Mouse (Mus musculus) liver, embryonic 14.5 days (tissue): ENCODE data around the gene Cobl. TPM values are rescaled to one million over a fixed set of nuclear protein-coding genes. Genes with fewer than 3 reads are reported as not detected.

ENCODE experiments used
- ATAC-seq: fragments of 200-750 bp; cut with Nextera tagmentation; 2 replicates; pipeline ENCODE4 v1.8.0; 2017; ENCODE audit warnings: moderate number of reproducible peaks, mild to moderate bottlenecking, moderate library complexity; ENCODE audit not compliant: insufficient read depth
- DNase-seq, 3 experiments: peaks; one replicate each; pipeline ENCODE4 v3.0.0-alpha.2; 2012 to 2013; ENCODE audit warnings: low read depth in 3 of 3, low spot score in 3 of 3
- H3K27ac ChIP-seq: fragments of 300-500 bp; sonication (generic); 2 replicates; pipeline ENCODE4 v1.5.1; 2014; ENCODE audit warnings: moderate library complexity, mild to moderate bottlenecking, control low read depth, inconsistent platforms
- H3K27me3 ChIP-seq: fragments of 300-500 bp; sonication (generic); 2 replicates; pipeline ENCODE4 v1.6.1; 2014; ENCODE audit warnings: mild to moderate bottlenecking, low read length, moderate library complexity; ENCODE audit not compliant: control insufficient read depth, insufficient read depth
- H3K36me3 ChIP-seq: fragments of 300-500 bp; sonication (generic); replicated peaks from 2 replicates; pipeline ENCODE4 v1.6.1; 2014; ENCODE audit warnings: low read depth; ENCODE audit not compliant: control insufficient read depth, insufficient read depth
- H3K4me1 ChIP-seq, 2 experiments: fragments of 200-500 bp in 1 of 2; fragments of 300-500 bp in 1 of 2; sonication (generic) in 1 of 2; replicated peaks; 2 replicates each; pipeline ENCODE4 v1.6.1; 2012 to 2014; ENCODE audit warnings: antibody characterized with exemption in 1 of 2, inconsistent platforms in 1 of 2, low read length in 1 of 2; ENCODE audit not compliant: control insufficient read depth in 2 of 2, insufficient read depth in 2 of 2
- H3K4me2 ChIP-seq: fragments of 300-500 bp; sonication (generic); 2 replicates; pipeline ENCODE4 v1.6.1; 2014; ENCODE audit warnings: low read depth, mild to moderate bottlenecking, control low read depth, moderate library complexity
- H3K4me3 ChIP-seq, 2 experiments: fragments of 200-500 bp in 1 of 2; fragments of 300-500 bp in 1 of 2; sonication (generic) in 1 of 2; 2 replicates each; pipeline ENCODE4 v1.5.1; 2012 to 2014; ENCODE audit warnings: low read depth in 2 of 2, low read length in 2 of 2, mild to moderate bottlenecking in 2 of 2, control low read depth in 1 of 2, inconsistent platforms in 1 of 2, moderate library complexity in 1 of 2; ENCODE audit not compliant: insufficient read depth in 1 of 2
- H3K9ac ChIP-seq: fragments of 300-500 bp; sonication (generic); replicated peaks from 2 replicates; pipeline ENCODE4 v1.6.1; 2014; ENCODE audit warnings: mild to moderate bottlenecking, control low read depth, moderate library complexity
- H3K9me3 ChIP-seq: fragments of 300-500 bp; sonication (generic); 2 replicates; pipeline ENCODE4 v1.6.1; 2016; ENCODE audit warnings: low read length, mixed read lengths; ENCODE audit not compliant: control insufficient read depth
- CTCF ChIP-seq: IDR thresholded peaks from 2 replicates; pipeline ENCODE4 v1.5.1; 2016; ENCODE audit warnings: antibody characterized with exemption, low read depth, control low read depth
- EP300 ChIP-seq: IDR thresholded peaks from 2 replicates; pipeline ENCODE4 v1.6.1; 2016; ENCODE audit warnings: antibody characterized with exemption, low read depth
- WGBS: fragments of 180-500 bp; shearing (Covaris S2); extraction: QIAGEN DNeasy Blood & Tissue Kit; methylation state at CpG from one replicate; pipeline ENCODE4 v1.1.7; 2014; ENCODE audit not compliant: insufficient replicate concordance; 5-methylcytosine and 5-hydroxymethylcytosine counted together
- polyA plus RNA-seq, 2 experiments: library from polyadenylated mRNA; depleted of rRNA in 1 of 2; stranded (reverse) in 1 of 2; unstranded in 1 of 2; fragments of >200 nt; fragmentation: Nextera tagmentation in 1 of 2; extraction: Ambion mirVana in 1 of 2; gene quantifications; 2 replicates each; pipeline versions ENCODE4 v1.2.1 to v1.2.3; 2012 to 2014

The Cobl gene
- polyA plus RNA-seq, 2 experiments = 0.56 to 0.64 TPM

DNA sequence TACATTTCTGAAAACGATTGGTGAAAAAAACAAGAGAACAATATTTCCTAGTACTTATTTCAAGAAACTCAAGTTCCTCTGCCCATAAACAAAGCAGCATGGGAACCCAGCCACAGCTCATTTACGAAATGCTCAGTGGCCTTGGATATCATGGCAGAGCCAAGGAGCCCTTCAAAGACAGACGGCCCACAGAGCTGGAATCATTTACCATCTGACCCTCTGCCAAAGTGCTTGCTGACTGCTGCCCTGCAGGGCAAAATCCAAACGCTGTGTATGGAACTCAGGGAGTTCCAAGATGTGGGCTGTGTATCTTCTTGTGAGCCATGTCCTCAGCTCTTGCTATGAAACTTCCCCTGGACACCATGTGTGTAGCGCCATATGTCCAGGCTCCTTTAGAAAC is 38.0 kb downstream of the Cobl start:
- DNase-seq = no peak
- no peak for TF ChIP-seq EP300
- TF ChIP-seq CTCF = no peak
- 54% methylated on average over 5 of the region's 5 CpGs for WGBS
- H3K4me2 ChIP-seq = no peak overlapping the region
- H3K4me3 ChIP-seq = no peak overlapping the region
- no peak overlapping the region for H3K9ac ChIP-seq
- no peak for ATAC-seq
- H3K9me3 ChIP-seq = no peaks in the 10 kb centered on the region
- no peaks in the 10 kb centered on the region for H3K4me1 ChIP-seq
- H3K27me3 ChIP-seq = no peaks in the 10 kb centered on the region
- H3K27ac ChIP-seq = no peak overlapping the region
- no peaks in the 10 kb centered on the region for H3K36me3 ChIP-seq

DNA sequence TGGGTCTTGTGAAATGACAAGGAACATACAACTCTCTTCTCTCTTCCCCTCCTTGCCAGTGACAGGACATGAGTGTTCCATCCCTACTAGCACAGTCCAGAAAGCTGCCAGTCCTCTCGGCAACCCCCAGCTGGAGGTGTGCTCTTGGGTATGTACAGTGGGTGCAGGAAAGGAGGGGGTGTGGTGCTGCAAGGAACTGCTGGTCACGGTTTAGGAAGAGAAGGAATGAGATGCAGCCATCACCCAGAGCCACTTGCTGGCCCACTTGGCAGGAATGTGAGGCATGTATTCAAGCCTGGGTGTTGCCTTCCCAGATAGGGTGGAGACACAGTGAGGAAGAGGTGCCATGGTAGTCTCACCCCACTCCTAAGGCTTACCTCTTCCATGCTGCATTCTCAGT is 40.6 kb downstream of the Cobl start:
- no peaks in the 10 kb centered on the region for H3K27me3 ChIP-seq
- no peak overlapping the region for H3K27ac ChIP-seq
- no peak overlapping the region for H3K9ac ChIP-seq
- H3K4me1 ChIP-seq = no peaks in the 10 kb centered on the region
- 50% methylated on average over 2 of the region's 2 CpGs for WGBS
- no peak for TF ChIP-seq EP300
- no peak for TF ChIP-seq CTCF
- H3K4me3 ChIP-seq = no peak overlapping the region
- DNase-seq (no peak), ATAC-seq (no peak)
- H3K36me3 ChIP-seq = no peaks in the 10 kb centered on the region
- no peak overlapping the region for H3K4me2 ChIP-seq
- H3K9me3 ChIP-seq = no peaks in the 10 kb centered on the region

DNA sequence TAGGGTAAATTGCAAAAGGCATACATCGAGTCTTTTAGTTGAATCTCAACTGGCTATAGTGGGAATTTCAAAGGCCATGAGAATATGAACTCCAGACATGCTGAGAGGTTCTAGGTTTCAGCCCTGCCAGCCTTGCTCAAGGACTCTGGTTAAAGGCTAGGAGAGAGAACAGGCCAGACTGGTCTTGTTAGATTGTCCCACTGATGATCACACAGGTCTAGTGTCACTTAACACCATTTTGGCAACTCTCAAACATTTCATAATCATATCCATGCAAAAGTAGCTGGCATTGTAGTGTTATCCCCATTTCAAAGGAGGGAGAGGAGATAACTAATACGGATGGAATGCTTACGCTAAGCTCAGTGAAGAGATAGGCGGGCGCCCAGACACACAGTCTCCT is 43.6 kb downstream of the Cobl start:
- H3K27ac ChIP-seq = no peak overlapping the region
- no peak overlapping the region for H3K9ac ChIP-seq
- no peak overlapping the region for H3K4me2 ChIP-seq
- no peak overlapping the region for H3K4me3 ChIP-seq
- ATAC-seq (no peak), DNase-seq (no peak)
- no peaks in the 10 kb centered on the region for H3K4me1 ChIP-seq
- H3K36me3 ChIP-seq = no peaks in the 10 kb centered on the region
- H3K27me3 ChIP-seq = no peaks in the 10 kb centered on the region
- TF ChIP-seq EP300 (no peak), CTCF (no peak)
- WGBS = 75% methylated on average over 5 of the region's 5 CpGs
- H3K9me3 ChIP-seq = no peaks in the 10 kb centered on the region

DNA sequence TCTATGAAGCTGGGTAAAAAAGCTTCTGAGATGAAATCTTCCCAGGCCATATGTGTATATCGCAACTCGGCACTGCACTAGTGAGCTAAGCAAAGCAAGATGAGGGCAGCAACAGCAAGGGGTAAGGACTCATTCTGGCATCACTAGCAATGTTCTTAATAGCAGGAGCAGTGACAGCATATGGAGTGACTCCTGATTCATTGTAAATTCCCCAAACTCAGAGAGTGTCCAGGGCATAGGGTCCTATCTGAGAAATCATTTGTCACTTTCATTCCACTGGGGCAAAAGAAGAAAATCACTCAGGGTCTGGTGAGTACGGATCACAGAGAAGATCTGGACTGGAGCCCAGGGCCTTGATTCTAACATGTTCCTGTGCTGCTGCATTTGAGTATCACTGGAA is 44.6 kb downstream of the Cobl start:
- Histone ChIP-seq H3K27me3 (no peaks in the 10 kb centered on the region), H3K27ac (no peak overlapping the region), H3K4me1 (no peaks in the 10 kb centered on the region), H3K4me3 (no peak overlapping the region), H3K4me2 (no peak overlapping the region), H3K9me3 (no peaks in the 10 kb centered on the region), H3K36me3 (no peaks in the 10 kb centered on the region), H3K9ac (no peak overlapping the region)
- TF ChIP-seq CTCF (no peak), EP300 (no peak)
- 59% methylated on average over 3 of the region's 3 CpGs for WGBS
- DNase-seq (no peak), ATAC-seq (no peak)

DNA sequence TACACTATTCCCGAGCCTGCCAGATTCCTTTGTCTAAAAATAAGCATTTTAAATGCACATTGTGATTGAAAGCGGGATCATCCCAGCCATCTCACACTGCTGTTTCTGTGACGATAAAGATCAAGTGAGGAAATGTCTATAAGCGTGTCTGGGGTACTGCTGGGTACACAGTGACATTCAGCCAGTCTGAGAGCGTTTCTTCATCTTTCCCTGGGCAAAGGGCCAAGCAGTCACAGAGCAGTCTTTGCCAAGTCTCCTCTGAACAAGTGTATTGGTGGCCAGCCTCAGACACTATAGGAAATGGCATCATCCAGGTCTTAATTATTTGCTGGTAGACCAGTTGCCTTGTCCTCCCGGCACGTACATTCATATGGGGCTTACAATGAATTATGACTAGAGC is 47.9 kb downstream of the Cobl start:
- Histone ChIP-seq H3K36me3 (no peaks in the 10 kb centered on the region), H3K9ac (no peak overlapping the region), H3K4me3 (no peak overlapping the region), H3K9me3 (no peaks in the 10 kb centered on the region), H3K4me2 (no peak overlapping the region), H3K27ac (no peak overlapping the region), H3K4me1 (no peaks in the 10 kb centered on the region), H3K27me3 (no peaks in the 10 kb centered on the region)
- TF ChIP-seq EP300 = no peak
- TF ChIP-seq CTCF = no peak
- no peak for ATAC-seq
- WGBS = 56% methylated on average over 7 of the region's 7 CpGs
- no peak for DNase-seq

DNA sequence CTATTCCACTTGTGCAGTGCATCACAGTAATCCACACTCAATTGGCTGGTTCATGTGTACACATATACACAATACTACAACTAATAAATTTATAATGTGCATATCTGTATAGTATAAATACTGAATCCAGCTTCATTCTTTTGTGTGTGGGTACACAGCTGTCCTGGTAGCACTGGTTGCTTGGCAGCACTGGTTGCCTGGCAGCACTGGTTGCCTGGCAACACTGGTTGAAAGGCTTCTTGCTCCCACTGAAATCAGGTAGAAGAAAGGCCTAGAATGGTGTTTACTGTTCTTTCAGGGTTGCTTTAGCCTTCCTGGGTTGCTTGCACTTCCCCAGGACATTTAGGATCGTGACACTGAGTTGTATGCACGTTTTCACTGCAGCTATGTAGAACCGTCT is 49.4 kb downstream of the Cobl start:
- 42% methylated on average over 3 of the region's 3 CpGs for whole genome bisulfite sequencing
- Histone ChIP-seq H3K4me2 (no peak overlapping the region), H3K9ac (no peak overlapping the region), H3K4me3 (no peak overlapping the region), H3K27ac (no peak overlapping the region), H3K27me3 (no peaks in the 10 kb centered on the region), H3K9me3 (no peaks in the 10 kb centered on the region), H3K36me3 (no peaks in the 10 kb centered on the region), H3K4me1 (no peaks in the 10 kb centered on the region)
- no peak for DNase-seq
- TF ChIP-seq CTCF (no peak), EP300 (no peak)
- ATAC-seq = no peak
